Mouse (Mus musculus): Measurements from ENCODE around the gene Ift140. TPM values are rescaled to one million over a fixed set of nuclear protein-coding genes. Genes with fewer than 3 reads are reported as not detected.
A peak's percentile ranks its signal among the peaks of the same experiment; 100 is the strongest.

The Ift140 gene
- total and polyA plus RNA-seq, 3 experiments, result 3.4 to 9.0 TPM; not detected in 1

- Histone ChIP-seq H3K79me2 (ENCODE audit: control insufficient read depth, insufficient read depth, low read length, poor library complexity) (peaks cover 20% of the 10 kb centered on the region), H3K27ac (ENCODE audit: control insufficient read depth, low read depth, low read length) (peak within 1 kb of the TSS; percentile 22; the same call in 1 of the 2 replicates), H3K36me3 (ENCODE audit: control insufficient read depth in 1 of 2, insufficient read depth in 2 of 2, low read length in 2 of 2) (peaks cover 0 to 9% of the 10 kb centered on the region in 2 experiments; a peak in 2 of 4 replicates), H3K4me3 (ENCODE audit: control insufficient read depth in 1 of 2, insufficient read depth in 1 of 2, low read depth in 2 of 2, low read length in 2 of 2) (peak within 1 kb of the TSS; percentile 69 to 96), H3K9me3 (replicated peaks; ENCODE audit: insufficient read depth, low read length) (no peaks in the 10 kb centered on the region), H3K27me3 (ENCODE audit: control insufficient read depth in 1 of 2, insufficient read depth in 2 of 2, low read length in 2 of 2) (no peaks in the 10 kb centered on the region), H3K4me1 (ENCODE audit: control insufficient read depth in 1 of 2, insufficient read depth in 2 of 2, low read length in 2 of 2) (peaks cover 0 to 13% of the 10 kb centered on the region in 2 experiments; a peak in 2 of 4 replicates), H3K9ac (ENCODE audit: control insufficient read depth, low read depth, low read length, poor library complexity, severe bottlenecking) (peak within 1 kb of the TSS; percentile 91)
- peak; percentile 91 for DNase-seq (ENCODE audit: low read depth, low spot score)
- no peak for TF ChIP-seq CTCF (IDR thresholded peaks at IDR 0.05 in 2 of 3, conservative IDR thresholded peaks at IDR 0.05 in 1 of 3; ENCODE audit: control insufficient read depth in 1 of 3, insufficient read depth in 1 of 3, low read depth in 2 of 3, low read length in 3 of 3, poor library complexity in 1 of 3, severe bottlenecking in 1 of 3)
- TF ChIP-seq GATA1 (IDR thresholded peaks at IDR 0.05; ENCODE audit: low read depth, low read length), result no peak
- 0 out of 2 replicates have a peak, but pooled peaks have one; percentile 35 for TF ChIP-seq NRF1 (IDR thresholded peaks at IDR 0.05; ENCODE audit: insufficient read depth, low read depth, low read length, poor library complexity, severe bottlenecking)
- TF ChIP-seq NELFE (IDR thresholded peaks at IDR 0.05; ENCODE audit: low read depth, low read length), result peak; percentile 88
- peak; percentile 57 for TF ChIP-seq ELF1 (IDR thresholded peaks at IDR 0.05; ENCODE audit: low read depth, low read length)
- TF ChIP-seq CHD1 (IDR thresholded peaks at IDR 0.05; ENCODE audit: low read depth, low read length), result no peak
- TF ChIP-seq POLR2AphosphoS2 (IDR thresholded peaks at IDR 0.05; ENCODE audit: low read length), result peak; percentile 49; the same call in 1 of the 2 replicates
- TF ChIP-seq RAD21 (IDR thresholded peaks at IDR 0.05; ENCODE audit: low read depth, low read length), result no peak
- peak; percentile 49; the same call in 1 of the 2 replicates for TF ChIP-seq TCF12 (IDR thresholded peaks at IDR 0.05; ENCODE audit: low read depth, low read length)
- TF ChIP-seq GABPA (IDR thresholded peaks at IDR 0.05; ENCODE audit: low read depth, low read length), result no peak
- peak; percentile 94 for TF ChIP-seq KAT2A (conservative IDR thresholded peaks at IDR 0.05; ENCODE audit: low read depth, low read length)
- TF ChIP-seq TAL1 (IDR thresholded peaks at IDR 0.05; ENCODE audit: low read length), result no peak
- TF ChIP-seq MYC (IDR thresholded peaks at IDR 0.05; ENCODE audit: low read depth, low read length), result no peak
- no peak for TF ChIP-seq ZKSCAN1 (IDR thresholded peaks at IDR 0.05; ENCODE audit: low read depth, low read length)
- peak; percentile 89 for TF ChIP-seq MXI1 (IDR thresholded peaks at IDR 0.05; ENCODE audit: low read depth, low read length)
- TF ChIP-seq POLR2AphosphoS5 (IDR thresholded peaks at IDR 0.05; ENCODE audit: borderline replicate concordance, low read depth, low read length), result no peak
- no peak for TF ChIP-seq JUND (IDR thresholded peaks at IDR 0.05; ENCODE audit: low read depth, low read length)
- TF ChIP-seq HCFC1 (IDR thresholded peaks at IDR 0.05; ENCODE audit: low read depth, low read length), result peak; percentile 99
- no peak for TF ChIP-seq MAZ (IDR thresholded peaks at IDR 0.05; ENCODE audit: low read depth, low read length)
- peak; percentile 99 for TF ChIP-seq SIN3A (IDR thresholded peaks at IDR 0.05; ENCODE audit: low read length)
- no peak for TF ChIP-seq ZNF384 (IDR thresholded peaks at IDR 0.05; ENCODE audit: low read depth, low read length)
- peak; percentile 84 to 88 for TF ChIP-seq POLR2A (IDR thresholded peaks at IDR 0.05; ENCODE audit: control insufficient read depth in 1 of 2, insufficient read depth in 1 of 2, low read depth in 1 of 2, low read length in 2 of 2, poor library complexity in 1 of 2)
- TF ChIP-seq MAFK (IDR thresholded peaks at IDR 0.05; ENCODE audit: borderline replicate concordance, low read depth, low read length), result no peak
- peak; percentile 40; the same call in 1 of the 2 replicates for TF ChIP-seq TBP (IDR thresholded peaks at IDR 0.05; ENCODE audit: low read depth, low read length)
- TF ChIP-seq MYB (IDR thresholded peaks at IDR 0.05; ENCODE audit: low read depth, low read length), result no peak
- peak; percentile 91 for TF ChIP-seq BHLHE40 (IDR thresholded peaks at IDR 0.05; ENCODE audit: borderline replicate concordance, low read depth, low read length)
- no peak for TF ChIP-seq E2F4 (IDR thresholded peaks at IDR 0.05; ENCODE audit: borderline replicate concordance, low read depth, low read length)
- peak; percentile 99 for TF ChIP-seq USF1 (IDR thresholded peaks at IDR 0.05; ENCODE audit: low read depth, low read length)
- no peak for TF ChIP-seq RCOR1 (IDR thresholded peaks at IDR 0.05; ENCODE audit: low read depth, low read length)
- TF ChIP-seq ETS1 (IDR thresholded peaks at IDR 0.05; ENCODE audit: low read depth, low read length), result peak; percentile 52; the same call in 1 of the 2 replicates
- no peak for TF ChIP-seq CHD2 (IDR thresholded peaks at IDR 0.05; ENCODE audit: low read length)
- no peak for TF ChIP-seq ZMIZ1 (IDR thresholded peaks at IDR 0.05; ENCODE audit: low read depth, low read length)
- TF ChIP-seq ZC3H11A (IDR thresholded peaks at IDR 0.05; ENCODE audit: low read depth, low read length), result no peak
- TF ChIP-seq UBTF (IDR thresholded peaks at IDR 0.05; ENCODE audit: borderline replicate concordance, insufficient read depth, low read depth, low read length), result no peak
- TF ChIP-seq EP300 (IDR thresholded peaks at IDR 0.05; ENCODE audit: low read depth in 1 of 2, low read length in 2 of 2), result no peak
- TF ChIP-seq SMC3 (IDR thresholded peaks at IDR 0.05; ENCODE audit: low read depth, low read length), result no peak
- TF ChIP-seq USF2 (IDR thresholded peaks at IDR 0.05; ENCODE audit: borderline replicate concordance in 1 of 2, insufficient read depth in 1 of 2, low read depth in 1 of 2, low read length in 2 of 2), result peak; percentile 97 to 100
- peak; percentile 97 for TF ChIP-seq MAX (IDR thresholded peaks at IDR 0.05; ENCODE audit: low read length)
Measured at GRCm38 (mm10) chr17:25133275-25133698, 117.4 kb downstream of the Ift140 start, which contains the start of gene Clcn7. Clcn7 (plus strand) TSS chr17:25133391.

Data from MEL (cell line).